In genomic region chr1:159678221-159678935, GRCm38 (mm10) we compare ENCODE assay signal across 14 mouse cellular contexts.
DNase-seq lines count a peak whose midpoint lies in the region; ATAC-seq lines count a peak whose summit lies in the region.
"Had no signal": no experiment of that assay in that cellular context is flagged by ENCODE, and none has a peak within 500 bp of the region (broad histone marks: within the 10 kb centered on the region; RNA-seq: fewer than 3 reads in every experiment).

No protein-coding gene starts in this region.

- H3K4me1 ChIP-seq in midbrain, embryonic 11.5 days (ENCODE audit: control insufficient read depth, insufficient read depth, low read length), result no peaks in the 10 kb centered on the region
- H3K4me1 ChIP-seq: embryonic facial prominence, embryonic 15.5 days had no signal

- intact Hi-C loops in heart, postnatal 25 days (cut with DNase I), result loop anchor here (10.0 kb wide), 1 partner anchor 264 kb away; no protein-coding TSS in a partner anchor

- H3K27me3 ChIP-seq in midbrain, embryonic 11.5 days (ENCODE audit: control insufficient read depth, insufficient read depth, low read length), result no peaks in the 10 kb centered on the region
- H3K27me3 ChIP-seq: embryonic facial prominence, embryonic 15.5 days; kidney, embryonic 15.5 days had no signal

- 76% methylated on average over 10 of the region's 10 CpGs for WGBS in midbrain, embryonic 11.5 days

- no peak overlapping the region for H3K4me2 ChIP-seq in midbrain, embryonic 11.5 days
- H3K4me2 ChIP-seq: embryonic facial prominence, embryonic 15.5 days; kidney, embryonic 15.5 days had no signal

- no peaks in the 10 kb centered on the region for H3K9me3 ChIP-seq in midbrain, embryonic 11.5 days (ENCODE audit: control insufficient read depth, low read length)
- H3K9me3 ChIP-seq: embryonic facial prominence, embryonic 15.5 days; kidney, embryonic 15.5 days had no signal

- H3K36me3 ChIP-seq in midbrain, embryonic 11.5 days (ENCODE audit: control insufficient read depth, insufficient read depth, low read length), result no peaks in the 10 kb centered on the region
- H3K36me3 ChIP-seq: embryonic facial prominence, embryonic 15.5 days; kidney, embryonic 15.5 days had no signal

- ATAC-seq in midbrain, embryonic 11.5 days (ENCODE audit: low FRiP score), result no peak
- ATAC-seq: Patski had no signal

- DNase-seq in heart, adult 8-10 months (ENCODE audit: low spot score), result peak; percentile 21
- no peak for DNase-seq in heart, postnatal 25 days (ENCODE audit: low spot score)
- DNase-seq in brain, adult 2 months (ENCODE audit: low read depth, low spot score), result peak; percentile 97
- peak; percentile 85 to 87 for DNase-seq in cerebellum, postnatal 10 days
- DNase-seq in lung, postnatal 10 days, result peak; percentile 55
- no peak for DNase-seq in ovary, postnatal 10 days (ENCODE audit: low spot score)
- DNase-seq in urinary bladder, adult 2 months (ENCODE audit: low spot score), result no peak
- DNase-seq in midbrain, embryonic 11.5 days (ENCODE audit: low spot score, missing footprints), result no peak
- DNase-seq: adrenal gland, postnatal 10 days; liver had no signal

- no peak overlapping the region for H3K4me3 ChIP-seq in midbrain, embryonic 11.5 days (ENCODE audit: low read depth, low read length)
- H3K4me3 ChIP-seq: embryonic facial prominence, embryonic 15.5 days; kidney, embryonic 15.5 days; layer of hippocampus, adult 2 months had no signal

- H3K9ac ChIP-seq in midbrain, embryonic 11.5 days (ENCODE audit: low read length), result no peak overlapping the region
- H3K9ac ChIP-seq: embryonic facial prominence, embryonic 15.5 days; kidney, embryonic 15.5 days had no signal

- no peak overlapping the region for H3K27ac ChIP-seq in midbrain, embryonic 11.5 days (ENCODE audit: low read depth, low read length)
- H3K27ac ChIP-seq: embryonic facial prominence, embryonic 15.5 days; kidney, embryonic 15.5 days; layer of hippocampus, adult 2 months had no signal

Comparison
In these comparisons a context has a peak if more than half of its experiments do, and no peak if none do; other contexts are left out.
1. DNase-seq: peak in heart, adult 8-10 months (single experiment), brain, adult 2 months (single experiment), cerebellum, postnatal 10 days (2 of 2) and lung, postnatal 10 days (single experiment); none in heart, postnatal 25 days (single experiment), ovary, postnatal 10 days (single experiment), urinary bladder, adult 2 months (single experiment) and midbrain, embryonic 11.5 days (single experiment).